14 mouse cellular contexts compared by ENCODE assay signal in the genomic region with DNA sequence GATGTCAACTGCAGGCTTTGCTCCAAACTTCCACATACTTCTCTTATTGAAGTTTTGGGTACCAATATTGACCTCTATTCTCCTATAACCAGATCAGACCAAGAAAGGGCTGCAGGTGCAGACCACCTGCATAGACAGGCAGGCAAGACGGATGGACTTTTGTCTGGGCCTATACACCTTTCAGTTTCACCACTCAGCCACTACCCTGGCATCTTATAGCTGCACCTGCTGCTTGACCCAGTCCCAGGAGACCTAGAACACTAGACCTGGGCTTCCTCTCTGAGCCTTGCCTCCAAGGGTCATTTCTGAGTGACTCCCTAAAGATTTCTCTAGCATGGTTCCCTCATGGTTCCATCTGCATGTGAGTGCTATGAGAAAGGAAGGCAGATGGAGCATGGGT. TPM values are rescaled to one million over a fixed set of nuclear protein-coding genes. Genes with fewer than 3 reads are reported as not detected.
DNase-seq lines count a peak whose midpoint lies in the region; ATAC-seq and TF ChIP-seq lines count a peak whose summit lies in the region.
"Had no signal": no experiment of that assay in that cellular context is flagged by ENCODE, and none has a peak within 500 bp of the region (broad histone marks: within the 10 kb centered on the region; RNA-seq: fewer than 3 reads in every experiment).

No protein-coding gene starts in this region.

- peak overlapping the region; percentile 63 for H3K4me2 ChIP-seq in liver, embryonic 15.5 days
- H3K4me2 ChIP-seq: forebrain, embryonic 15.5 days; hindbrain, embryonic 15.5 days; limb, embryonic 12.5 days had no signal

- H3K4me1 ChIP-seq in kidney, adult 2 months (ENCODE audit: control insufficient read depth, insufficient read depth, low read length) = peaks cover 77% of the 10 kb centered on the region
- peaks cover 100% of the 10 kb centered on the region for H3K4me1 ChIP-seq in liver, embryonic 15.5 days (replicated peaks)

- H3K27ac ChIP-seq in kidney, adult 2 months (ENCODE audit: insufficient read depth, low read depth, low read length) = 0 out of 2 replicates have a peak overlapping the region, but pooled peaks have one; percentile 21
- H3K27ac ChIP-seq in liver, embryonic 15.5 days (replicated peaks) = peak overlapping the region; percentile 99
- H3K27ac ChIP-seq: embryonic facial prominence, embryonic 10.5 days; forebrain, embryonic 15.5 days; hindbrain, embryonic 15.5 days; limb, embryonic 12.5 days had no signal

- peak overlapping the region; percentile 47 for H3K9ac ChIP-seq in liver, embryonic 15.5 days
- H3K9ac ChIP-seq: forebrain, embryonic 15.5 days; hindbrain, embryonic 15.5 days; limb, embryonic 12.5 days had no signal

- H3K27me3 ChIP-seq in kidney, adult 2 months (replicated peaks; ENCODE audit: control insufficient read depth, insufficient read depth, low read length) = no peaks in the 10 kb centered on the region
- no peaks in the 10 kb centered on the region for H3K27me3 ChIP-seq in liver, embryonic 15.5 days
- H3K27me3 ChIP-seq: forebrain, embryonic 15.5 days; hindbrain, embryonic 15.5 days; limb, embryonic 12.5 days had no signal

- H3K4me3 ChIP-seq in kidney, adult 2 months (ENCODE audit: insufficient read depth, low read depth, low read length) = no peak overlapping the region
- H3K4me3 ChIP-seq in liver, embryonic 15.5 days (replicated peaks) = no peak overlapping the region
- H3K4me3 ChIP-seq: embryonic facial prominence, embryonic 10.5 days; forebrain, embryonic 15.5 days; hindbrain, embryonic 15.5 days; limb, embryonic 12.5 days had no signal

- DNase-seq in kidney, adult 2 months = no peak
- DNase-seq in kidney, adult 18-20 months = no peak
- DNase-seq in thymus, postnatal 14 days = peak; percentile 13
- no peak for DNase-seq in thymus, postnatal 0 days (ENCODE audit: low spot score)
- no peak for DNase-seq in urinary bladder, postnatal 14 days (ENCODE audit: low spot score)
- no peak for DNase-seq in urinary bladder, adult 18-20 months (ENCODE audit: low spot score in 2 of 2)
- DNase-seq: heart, postnatal 14 days; kidney, postnatal 10 days had no signal

- ATAC-seq in liver, embryonic 15.5 days (ENCODE audit: insufficient read depth) = no peak
- ATAC-seq: forebrain, embryonic 15.5 days; intestine, postnatal 0 days had no signal

- H3K36me3 ChIP-seq in kidney, adult 2 months (ENCODE audit: control insufficient read depth, insufficient read depth, low read length) = no peaks in the 10 kb centered on the region
- peaks cover 22% of the 10 kb centered on the region; the same call in 1 of the 2 replicates for H3K36me3 ChIP-seq in liver, embryonic 15.5 days (replicated peaks)
- H3K36me3 ChIP-seq: forebrain, embryonic 15.5 days; hindbrain, embryonic 15.5 days had no signal

- TF ChIP-seq POLR2A in kidney, adult 2 months (IDR thresholded peaks at IDR 0.05; ENCODE audit: low read depth, low read length) = no peak

- WGBS in kidney, adult 2 months = 95% methylated on average over 1 of the region's 1 CpGs
- 79% methylated on average over 1 of the region's 1 CpGs for WGBS in liver, embryonic 15.5 days (ENCODE audit: insufficient replicate concordance)

- no peaks in the 10 kb centered on the region for H3K9me3 ChIP-seq in liver, embryonic 15.5 days (replicated peaks)
- H3K9me3 ChIP-seq: embryonic facial prominence, embryonic 10.5 days; forebrain, embryonic 15.5 days; hindbrain, embryonic 15.5 days; limb, embryonic 12.5 days had no signal

- no peak for TF ChIP-seq CTCF in kidney, adult 2 months (conservative IDR thresholded peaks at IDR 0.05; ENCODE audit: insufficient read depth, insufficient read length, low read depth, low read length)

RNA-seq across cellular contexts. Expression of a gene that starts 18.3 kb away (rescaled TPM):
- polyA plus RNA-seq in kidney, adult 2 months (2012; rRNA removed) = 126 and 129 TPM in 2 replicates
- polyA plus RNA-seq in thymus, postnatal 0 days (2015; fragmentation: Nextera tagmentation; extraction: Ambion mirVana) = 178 TPM in 2 replicates
- polyA plus RNA-seq in liver, embryonic 15.5 days (2015; fragmentation: Nextera tagmentation; extraction: Ambion mirVana) = 209 and 237 TPM in 2 replicates

RNA-seq across cellular contexts. Expression of a gene that starts 34.5 kb away (rescaled TPM):
- polyA plus RNA-seq in kidney, adult 2 months (2012; rRNA removed) = 0.22 and 0.39 TPM in 2 replicates
- 72.5 and 81.3 TPM in 2 replicates for polyA plus RNA-seq in thymus, postnatal 0 days (2015; fragmentation: Nextera tagmentation; extraction: Ambion mirVana)
- 52.8 and 59.4 TPM in 2 replicates for polyA plus RNA-seq in liver, embryonic 15.5 days (2015; fragmentation: Nextera tagmentation; extraction: Ambion mirVana)

RNA-seq across cellular contexts. Expression of a gene that starts 59.3 kb away (rescaled TPM):
- 2.9 and 3.1 TPM in 2 replicates for polyA plus RNA-seq in kidney, adult 2 months (2012; rRNA removed)
- 5.6 and 6.5 TPM in 2 replicates for polyA plus RNA-seq in thymus, postnatal 0 days (2015; fragmentation: Nextera tagmentation; extraction: Ambion mirVana)
- polyA plus RNA-seq in liver, embryonic 15.5 days (2015; fragmentation: Nextera tagmentation; extraction: Ambion mirVana) = 1.0 and 1.1 TPM in 2 replicates

Comparison
In these comparisons a context has a peak if more than half of its experiments do, and no peak if none do; other contexts are left out.
1. RNA of a gene that starts 34.5 kb away (polyA plus RNA-seq): 72.5 to 81.3 TPM in thymus, postnatal 0 days and 52.8 to 59.4 TPM in liver, embryonic 15.5 days; 0.22 to 0.39 TPM in kidney, adult 2 months; every median in the first group is over 10 times any median in the second.